Mouse (Mus musculus) testis, adult 2 months (tissue): ENCODE measurements around the gene Barhl1. TPM values are rescaled to one million over a fixed set of nuclear protein-coding genes. Genes with fewer than 3 reads are reported as not detected.

Source experiments
- H3K27ac ChIP-seq: fragments of 200-500 bp; 2 replicates; pipeline ENCODE4 v1.5.1; 2012; ENCODE audit warnings: low read depth, low read length; ENCODE audit not compliant: control insufficient read depth, insufficient read depth
- H3K27me3 ChIP-seq: fragments of 200-500 bp; 2 replicates; pipeline ENCODE4 v1.6.1; 2012; ENCODE audit warnings: mild to moderate bottlenecking, low read length, moderate library complexity; ENCODE audit not compliant: control insufficient read depth, insufficient read depth
- H3K36me3 ChIP-seq: fragments of 200-500 bp; 2 replicates; pipeline ENCODE4 v1.6.1; 2012; ENCODE audit warnings: mild to moderate bottlenecking, low read length; ENCODE audit not compliant: control insufficient read depth, insufficient read depth
- H3K4me1 ChIP-seq: fragments of 200-500 bp; 2 replicates; pipeline ENCODE4 v1.6.1; 2012; ENCODE audit warnings: low read length; ENCODE audit not compliant: control insufficient read depth, insufficient read depth
- H3K4me3 ChIP-seq: fragments of 200-500 bp; 2 replicates; pipeline ENCODE4 v1.5.1; 2012; ENCODE audit warnings: low read depth, mild to moderate bottlenecking, low read length, moderate library complexity, mixed read lengths; ENCODE audit not compliant: control insufficient read depth
- CTCF ChIP-seq: fragments of 200-500 bp; IDR thresholded peaks from 2 replicates; pipeline ENCODE4 v1.5.1; 2012; ENCODE audit warnings: low read depth, mild to moderate bottlenecking, inconsistent platforms, low read length, moderate library complexity; ENCODE audit not compliant: control insufficient read depth, insufficient read depth, insufficient replicate concordance
- POLR2A ChIP-seq: fragments of 200-500 bp; IDR thresholded peaks from 2 replicates; pipeline ENCODE4 v1.6.1; 2012; ENCODE audit warnings: low read depth, mild to moderate bottlenecking, inconsistent platforms, low read length, moderate library complexity; ENCODE audit not compliant: control insufficient read depth
- polyA plus RNA-seq: library from polyadenylated mRNA; depleted of rRNA; stranded (reverse); fragments of >200 nt; gene quantifications from 2 replicates; pipeline ENCODE4 v1.2.3, GENCODE M21; 2012

Gene Barhl1
- polyA plus RNA-seq, 1 experiment = 0.35 TPM

GRCm38 (mm10) chr2:28907691-28908388, 8.6 kb downstream of the Barhl1 start:
- H3K4me1 ChIP-seq = peaks cover 28% of the 10 kb centered on the region
- no peaks in the 10 kb centered on the region for H3K36me3 ChIP-seq
- no peak for TF ChIP-seq POLR2A
- TF ChIP-seq CTCF = no peak
- peaks cover 10% of the 10 kb centered on the region for H3K27me3 ChIP-seq
- no peak overlapping the region; the same call in 1 of the 2 replicates for H3K4me3 ChIP-seq
- no peak overlapping the region for H3K27ac ChIP-seq

GRCm38 (mm10) chr2:28905561-28905960, 10.9 kb downstream of the Barhl1 start:
- H3K27ac ChIP-seq = no peak overlapping the region
- H3K4me3 ChIP-seq = no peak overlapping the region
- peaks cover 18% of the 10 kb centered on the region for H3K4me1 ChIP-seq
- TF ChIP-seq CTCF (no peak), POLR2A (no peak)
- H3K27me3 ChIP-seq = peaks cover 4% of the 10 kb centered on the region
- no peaks in the 10 kb centered on the region for H3K36me3 ChIP-seq

- Histone ChIP-seq H3K36me3 (no peaks in the 10 kb centered on the region; the same call in 1 of the 2 replicates), H3K4me1 (peaks cover 18% of the 10 kb centered on the region), H3K4me3 (no peak overlapping the region), H3K27me3 (peaks cover 4% of the 10 kb centered on the region), H3K27ac (no peak overlapping the region)
- TF ChIP-seq CTCF (no peak), POLR2A (no peak)
Measured at GRCm38 (mm10) chr2:28904786-28905185, 11.7 kb downstream of the Barhl1 start.

GRCm38 (mm10) chr2:28903871-28904270, 12.6 kb downstream of the Barhl1 start:
- no peak for TF ChIP-seq POLR2A
- TF ChIP-seq CTCF = no peak
- H3K27me3 ChIP-seq = peaks cover 2% of the 10 kb centered on the region
- H3K27ac ChIP-seq = no peak overlapping the region
- H3K4me1 ChIP-seq = peaks cover 9% of the 10 kb centered on the region
- no peak overlapping the region for H3K4me3 ChIP-seq
- no peaks in the 10 kb centered on the region; the same call in 1 of the 2 replicates for H3K36me3 ChIP-seq

GRCm38 (mm10) chr2:28902291-28902690, 14.2 kb downstream of the Barhl1 start:
- TF ChIP-seq CTCF = no peak
- no peak for TF ChIP-seq POLR2A
- no peaks in the 10 kb centered on the region for H3K27me3 ChIP-seq
- no peak overlapping the region for H3K4me3 ChIP-seq
- no peaks in the 10 kb centered on the region; the same call in 1 of the 2 replicates for H3K36me3 ChIP-seq
- H3K4me1 ChIP-seq = no peaks in the 10 kb centered on the region
- no peak overlapping the region for H3K27ac ChIP-seq

- H3K27me3 ChIP-seq = no peaks in the 10 kb centered on the region
- H3K36me3 ChIP-seq = no peaks in the 10 kb centered on the region; the same call in 1 of the 2 replicates
- TF ChIP-seq CTCF (no peak), POLR2A (no peak)
Measured at GRCm38 (mm10) chr2:28897340-28897899, 19.0 kb downstream of the Barhl1 start.

GRCm38 (mm10) chr2:28895876-28896275, 20.6 kb downstream of the Barhl1 start:
- Histone ChIP-seq H3K27me3 (no peaks in the 10 kb centered on the region), H3K4me3 (no peak overlapping the region), H3K27ac (no peak overlapping the region), H3K4me1 (no peaks in the 10 kb centered on the region), H3K36me3 (no peaks in the 10 kb centered on the region; the same call in 1 of the 2 replicates)
- TF ChIP-seq CTCF = no peak
- TF ChIP-seq POLR2A = no peak

More at GRCm38 (mm10) chr2:28897340-28897899, 19.0 kb downstream of the Barhl1 start:
- Histone ChIP-seq H3K4me1 (no peaks in the 10 kb centered on the region), H3K27ac (no peak overlapping the region), H3K4me3 (no peak overlapping the region)
